Mouse (Mus musculus) thymus, adult 2 months (tissue): ENCODE measurements around the gene Tcta.

Experiments used
- CTCF ChIP-seq: fragments of 200-500 bp; IDR thresholded peaks from 2 replicates; pipeline ENCODE4 v1.5.1; 2012; ENCODE audit warnings: mild to moderate bottlenecking, control low read depth, low read length, moderate library complexity, borderline replicate concordance; ENCODE audit not compliant: control insufficient read depth, poor library complexity, insufficient read depth; ENCODE audit errors: extremely low read depth
- POLR2A ChIP-seq: fragments of 200-500 bp; IDR thresholded peaks from 2 replicates; pipeline ENCODE4 v1.6.1; 2012; ENCODE audit warnings: mild to moderate bottlenecking, low read length, control low read depth, moderate library complexity; ENCODE audit not compliant: control insufficient read depth, poor library complexity, insufficient read depth; ENCODE audit errors: extremely low read depth

GRCm38 (mm10) chr9:108337848-108338550, 32.0 kb upstream of the Tcta start:
- TF ChIP-seq POLR2A = no peak
- TF ChIP-seq CTCF = no peak
